Mouse (Mus musculus): ENCODE results near the gene R3hcc1l.

GRCm38 (mm10) chr19:42595066-42595465, 76.5 kb downstream of the R3hcc1l start:
- no peak for TF ChIP-seq CTCF (IDR thresholded peaks at IDR 0.05; ENCODE audit: low read depth)
- no peak for TF ChIP-seq EP300 (optimal IDR thresholded peaks at IDR 0.05)
